ENCODE assay signal across 32 mouse cellular contexts in the genomic region with DNA sequence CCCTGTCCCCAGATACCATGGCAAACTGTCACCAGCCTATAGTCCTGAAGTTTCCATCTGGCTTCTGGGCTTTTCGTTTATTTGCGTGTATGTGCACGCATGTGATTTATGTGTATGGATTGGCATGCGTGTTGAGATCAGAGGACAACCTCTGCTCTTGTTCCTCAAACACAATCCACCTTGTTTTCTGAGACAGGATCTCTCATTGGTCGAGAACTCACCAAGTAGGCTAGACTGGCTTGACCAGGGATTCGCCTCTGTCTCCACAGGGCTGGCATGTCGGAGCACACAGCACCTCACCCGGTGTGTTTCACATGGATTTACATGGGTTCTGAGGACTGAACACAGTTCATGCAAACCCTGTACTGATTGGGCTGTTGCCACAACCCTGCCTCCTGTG. TPM values are rescaled to one million over a fixed set of nuclear protein-coding genes. Genes with fewer than 3 reads are reported as not detected.
A peak's percentile ranks its signal among the peaks of the same experiment; 100 is the strongest.
DNase-seq lines count a peak whose midpoint lies in the region; ATAC-seq and TF ChIP-seq lines count a peak whose summit lies in the region.
"Had no signal": no experiment of that assay in that cellular context is flagged by ENCODE, and none has a peak within 500 bp of the region (broad histone marks: within the 10 kb centered on the region; RNA-seq: fewer than 3 reads in every experiment).

No protein-coding gene starts in this region.

- DNase-seq in embryonic facial prominence, embryonic 10.5 days (ENCODE audit: low spot score), result no peak
- peak; percentile 37 for DNase-seq in midbrain, embryonic 11.5 days (ENCODE audit: low spot score, missing footprints)
- no peak for DNase-seq in liver, embryonic 14.5 days (ENCODE audit: low read depth in 3 of 3, low spot score in 3 of 3)
- no peak for DNase-seq in lung, postnatal 14 days
- no peak for DNase-seq in cerebellum, postnatal 4 days (ENCODE audit: low spot score in 2 of 2)
- DNase-seq: adrenal gland, postnatal 36 days; cerebellum, adult 2 months; cerebellum, postnatal 25 days; gastrocnemius, postnatal 10 days; heart, postnatal 36 days; kidney, adult 9 months; kidney, postnatal 10 days; layer of hippocampus, adult 9-11 months; lung, postnatal 36 days; right cerebral cortex, postnatal 25 days had no signal

- peaks cover 9% of the 10 kb centered on the region for H3K4me1 ChIP-seq in embryonic facial prominence, embryonic 15.5 days
- peaks cover 17% of the 10 kb centered on the region for H3K4me1 ChIP-seq in embryonic facial prominence, embryonic 10.5 days
- peaks cover 15% of the 10 kb centered on the region for H3K4me1 ChIP-seq in midbrain, embryonic 11.5 days (ENCODE audit: control insufficient read depth, insufficient read depth, low read length)
- peaks cover 14% of the 10 kb centered on the region for H3K4me1 ChIP-seq in midbrain, embryonic 15.5 days
- peaks cover 54 to 59% of the 10 kb centered on the region in 2 experiments for H3K4me1 ChIP-seq in liver, embryonic 14.5 days (replicated peaks; ENCODE audit: control insufficient read depth in 2 of 2, insufficient read depth in 2 of 2, low read length in 1 of 2)
- H3K4me1 ChIP-seq in stomach, embryonic 16.5 days (ENCODE audit: control insufficient read depth, insufficient read depth, low read length), result peaks cover 9% of the 10 kb centered on the region

- peaks cover 24% of the 10 kb centered on the region for H3K27me3 ChIP-seq in embryonic facial prominence, embryonic 15.5 days
- peaks cover 35% of the 10 kb centered on the region for H3K27me3 ChIP-seq in embryonic facial prominence, embryonic 10.5 days (replicated peaks; ENCODE audit: low read depth, poor library complexity, severe bottlenecking)
- peaks cover 20% of the 10 kb centered on the region for H3K27me3 ChIP-seq in midbrain, embryonic 11.5 days (ENCODE audit: control insufficient read depth, insufficient read depth, low read length)
- H3K27me3 ChIP-seq in midbrain, embryonic 15.5 days (replicated peaks), result peaks cover 23% of the 10 kb centered on the region
- peaks cover 6% of the 10 kb centered on the region for H3K27me3 ChIP-seq in liver, embryonic 14.5 days (ENCODE audit: control insufficient read depth, insufficient read depth, low read length)
- peaks cover 8% of the 10 kb centered on the region; the same call in 1 of the 2 replicates for H3K27me3 ChIP-seq in stomach, embryonic 16.5 days (ENCODE audit: control insufficient read depth, insufficient read depth, low read length)

- no peak for TF ChIP-seq EP300 in liver, embryonic 14.5 days (IDR thresholded peaks at IDR 0.05; ENCODE audit: low read depth)

- no peak overlapping the region for H3K9ac ChIP-seq in embryonic facial prominence, embryonic 15.5 days
- no peak overlapping the region for H3K9ac ChIP-seq in midbrain, embryonic 11.5 days (ENCODE audit: low read length)
- no peak overlapping the region for H3K9ac ChIP-seq in midbrain, embryonic 15.5 days
- H3K9ac ChIP-seq in liver, embryonic 14.5 days (replicated peaks), result peak overlapping the region; percentile 74
- no peak overlapping the region for H3K9ac ChIP-seq in stomach, embryonic 16.5 days (ENCODE audit: low read length)
- H3K9ac ChIP-seq: embryonic facial prominence, embryonic 12.5 days; forebrain, embryonic 13.5 days; hindbrain, embryonic 13.5 days; limb, embryonic 15.5 days; lung, embryonic 15.5 days; midbrain, embryonic 13.5 days had no signal

- H3K9me3 ChIP-seq in embryonic facial prominence, embryonic 15.5 days (replicated peaks), result no peaks in the 10 kb centered on the region
- no peaks in the 10 kb centered on the region for H3K9me3 ChIP-seq in embryonic facial prominence, embryonic 10.5 days
- no peaks in the 10 kb centered on the region for H3K9me3 ChIP-seq in midbrain, embryonic 11.5 days (ENCODE audit: control insufficient read depth, low read length)
- no peaks in the 10 kb centered on the region for H3K9me3 ChIP-seq in midbrain, embryonic 15.5 days
- H3K9me3 ChIP-seq in liver, embryonic 14.5 days (ENCODE audit: control insufficient read depth, low read length), result no peaks in the 10 kb centered on the region
- H3K9me3 ChIP-seq in stomach, embryonic 16.5 days (replicated peaks; ENCODE audit: control insufficient read depth, low read length), result no peaks in the 10 kb centered on the region
- H3K9me3 ChIP-seq: embryonic facial prominence, embryonic 12.5 days; forebrain, embryonic 13.5 days; hindbrain, embryonic 13.5 days; limb, embryonic 10.5 days; limb, embryonic 15.5 days; lung, embryonic 15.5 days; megakaryocyte, embryonic 14.5 days; midbrain, embryonic 13.5 days had no signal

- no peak overlapping the region for H3K4me3 ChIP-seq in embryonic facial prominence, embryonic 15.5 days (replicated peaks)
- no peak overlapping the region for H3K4me3 ChIP-seq in embryonic facial prominence, embryonic 10.5 days
- H3K4me3 ChIP-seq in midbrain, embryonic 11.5 days (ENCODE audit: low read depth, low read length), result no peak overlapping the region
- H3K4me3 ChIP-seq in midbrain, embryonic 15.5 days, result no peak overlapping the region
- no peak overlapping the region for H3K4me3 ChIP-seq in liver, embryonic 14.5 days (ENCODE audit: insufficient read depth in 1 of 2, low read depth in 2 of 2, low read length in 2 of 2)
- no peak overlapping the region for H3K4me3 ChIP-seq in stomach, embryonic 16.5 days (replicated peaks; ENCODE audit: low read length)
- H3K4me3 ChIP-seq: embryonic facial prominence, embryonic 12.5 days; forebrain, embryonic 13.5 days; hindbrain, embryonic 13.5 days; limb, embryonic 10.5 days; limb, embryonic 15.5 days; lung, embryonic 15.5 days; megakaryocyte, embryonic 14.5 days; midbrain, embryonic 13.5 days had no signal

- 77% methylated on average over 8 of the region's 8 CpGs for WGBS in embryonic facial prominence, embryonic 15.5 days
- WGBS in embryonic facial prominence, embryonic 10.5 days, result 88% methylated on average over 8 of the region's 8 CpGs
- 89% methylated on average over 8 of the region's 8 CpGs for WGBS in midbrain, embryonic 11.5 days
- WGBS in midbrain, embryonic 15.5 days, result 91% methylated on average over 8 of the region's 8 CpGs
- WGBS in liver, embryonic 14.5 days (ENCODE audit: insufficient replicate concordance), result 84% methylated on average over 8 of the region's 8 CpGs
- WGBS in stomach, embryonic 16.5 days, result 81% methylated on average over 8 of the region's 8 CpGs

- H3K27ac ChIP-seq in embryonic facial prominence, embryonic 15.5 days (replicated peaks), result peak overlapping the region; percentile 11; the same call in 1 of the 2 replicates
- no peak overlapping the region for H3K27ac ChIP-seq in embryonic facial prominence, embryonic 10.5 days (replicated peaks)
- H3K27ac ChIP-seq in midbrain, embryonic 11.5 days (ENCODE audit: low read depth, low read length), result no peak overlapping the region
- H3K27ac ChIP-seq in midbrain, embryonic 15.5 days, result no peak overlapping the region
- H3K27ac ChIP-seq in liver, embryonic 14.5 days, result peak overlapping the region; percentile 97
- peak overlapping the region; percentile 41; the same call in 1 of the 2 replicates for H3K27ac ChIP-seq in stomach, embryonic 16.5 days (ENCODE audit: low read length)
- H3K27ac ChIP-seq: embryonic facial prominence, embryonic 12.5 days; forebrain, embryonic 13.5 days; hindbrain, embryonic 13.5 days; limb, embryonic 15.5 days; lung, embryonic 15.5 days; midbrain, embryonic 13.5 days had no signal

- TF ChIP-seq CTCF in liver, embryonic 14.5 days (IDR thresholded peaks at IDR 0.05; ENCODE audit: low read depth), result no peak

- no peaks in the 10 kb centered on the region for H3K36me3 ChIP-seq in embryonic facial prominence, embryonic 15.5 days
- H3K36me3 ChIP-seq in embryonic facial prominence, embryonic 10.5 days (replicated peaks), result peaks cover 14% of the 10 kb centered on the region
- H3K36me3 ChIP-seq in midbrain, embryonic 11.5 days (ENCODE audit: control insufficient read depth, insufficient read depth, low read length), result no peaks in the 10 kb centered on the region
- H3K36me3 ChIP-seq in midbrain, embryonic 15.5 days (replicated peaks), result no peaks in the 10 kb centered on the region
- peaks cover 15% of the 10 kb centered on the region for H3K36me3 ChIP-seq in liver, embryonic 14.5 days (replicated peaks; ENCODE audit: control insufficient read depth, insufficient read depth, low read depth)
- no peaks in the 10 kb centered on the region; the same call in 1 of the 2 replicates for H3K36me3 ChIP-seq in stomach, embryonic 16.5 days (ENCODE audit: control insufficient read depth, insufficient read depth, low read length)
- H3K36me3 ChIP-seq: embryonic facial prominence, embryonic 12.5 days; hindbrain, embryonic 13.5 days; limb, embryonic 10.5 days had no signal

- H3K4me2 ChIP-seq in embryonic facial prominence, embryonic 15.5 days (replicated peaks), result no peak overlapping the region
- no peak overlapping the region for H3K4me2 ChIP-seq in midbrain, embryonic 11.5 days
- no peak overlapping the region for H3K4me2 ChIP-seq in midbrain, embryonic 15.5 days
- peak overlapping the region; percentile 69 for H3K4me2 ChIP-seq in liver, embryonic 14.5 days (ENCODE audit: low read depth)
- no peak overlapping the region for H3K4me2 ChIP-seq in stomach, embryonic 16.5 days (ENCODE audit: low read depth, low read length)
- H3K4me2 ChIP-seq: embryonic facial prominence, embryonic 12.5 days; forebrain, embryonic 13.5 days; heart, embryonic 11.5 days; hindbrain, embryonic 13.5 days; limb, embryonic 15.5 days; lung, embryonic 15.5 days; midbrain, embryonic 13.5 days had no signal

- no peak for ATAC-seq in embryonic facial prominence, embryonic 15.5 days (ENCODE audit: insufficient number of reproducible peaks, low FRiP score, low TSS enrichment, low read depth)
- ATAC-seq in midbrain, embryonic 11.5 days (ENCODE audit: low FRiP score), result no peak
- ATAC-seq in midbrain, embryonic 15.5 days (replicated peaks), result no peak
- no peak for ATAC-seq in liver, embryonic 14.5 days (ENCODE audit: insufficient read depth)
- ATAC-seq in stomach, embryonic 16.5 days (ENCODE audit: insufficient read depth, low FRiP score), result no peak
- ATAC-seq: forebrain, embryonic 13.5 days; intestine, postnatal 0 days; midbrain, embryonic 13.5 days had no signal

RNA-seq across cellular contexts. Expression of a gene that starts 7.9 kb away (rescaled TPM):
- polyA plus RNA-seq in embryonic facial prominence, embryonic 15.5 days (2015; fragmentation: Nextera tagmentation; extraction: Ambion mirVana), result 2.8 and 4.1 TPM in 2 replicates
- polyA plus RNA-seq in embryonic facial prominence, embryonic 10.5 days (2016; fragmentation: Nextera tagmentation; extraction: Ambion mirVana), result 0.98 and 1.1 TPM in 2 replicates
- polyA plus RNA-seq in midbrain, embryonic 11.5 days (2014; fragmentation: Nextera tagmentation; extraction: Ambion mirVana), result 2.0 and 2.3 TPM in 2 replicates
- 4.3 and 5.3 TPM in 2 replicates for polyA plus RNA-seq in midbrain, embryonic 15.5 days (2015; fragmentation: Nextera tagmentation; extraction: Ambion mirVana)
- 90.7 and 101 TPM in 2 replicates for polyA plus RNA-seq in liver, embryonic 14.5 days (2012; rRNA removed)
- 6.0 and 6.8 TPM in 2 replicates for polyA plus RNA-seq in liver, embryonic 14.5 days (2014; fragmentation: Nextera tagmentation; extraction: Ambion mirVana)
- 6.8 TPM in 2 replicates for polyA plus RNA-seq in stomach, embryonic 16.5 days (2015; fragmentation: Nextera tagmentation; extraction: Ambion mirVana)

RNA-seq across cellular contexts. Expression of a gene that starts 8.4 kb away (rescaled TPM):
- polyA plus RNA-seq in embryonic facial prominence, embryonic 15.5 days (2015; fragmentation: Nextera tagmentation; extraction: Ambion mirVana), result 49.1 and 68.9 TPM in 2 replicates
- 10.4 and 12.7 TPM in 2 replicates for polyA plus RNA-seq in embryonic facial prominence, embryonic 10.5 days (2016; fragmentation: Nextera tagmentation; extraction: Ambion mirVana)
- 6.1 and 8.3 TPM in 2 replicates for polyA plus RNA-seq in midbrain, embryonic 11.5 days (2014; fragmentation: Nextera tagmentation; extraction: Ambion mirVana)
- 11.5 and 15.6 TPM in 2 replicates for polyA plus RNA-seq in midbrain, embryonic 15.5 days (2015; fragmentation: Nextera tagmentation; extraction: Ambion mirVana)
- 90.5 and 90.6 TPM in 2 replicates for polyA plus RNA-seq in liver, embryonic 14.5 days (2012; rRNA removed)
- 168 and 179 TPM in 2 replicates for polyA plus RNA-seq in liver, embryonic 14.5 days (2014; fragmentation: Nextera tagmentation; extraction: Ambion mirVana)
- polyA plus RNA-seq in stomach, embryonic 16.5 days (2015; fragmentation: Nextera tagmentation; extraction: Ambion mirVana), result 123 and 146 TPM in 2 replicates

RNA-seq across cellular contexts. Expression of a gene that starts 14.2 kb away (rescaled TPM):
- 59.0 and 62.5 TPM in 2 replicates for polyA plus RNA-seq in embryonic facial prominence, embryonic 15.5 days (2015; fragmentation: Nextera tagmentation; extraction: Ambion mirVana)
- polyA plus RNA-seq in embryonic facial prominence, embryonic 10.5 days (2016; fragmentation: Nextera tagmentation; extraction: Ambion mirVana), result 49.6 and 51.6 TPM in 2 replicates
- 59.1 and 60.5 TPM in 2 replicates for polyA plus RNA-seq in midbrain, embryonic 11.5 days (2014; fragmentation: Nextera tagmentation; extraction: Ambion mirVana)
- polyA plus RNA-seq in midbrain, embryonic 15.5 days (2015; fragmentation: Nextera tagmentation; extraction: Ambion mirVana), result 162 and 163 TPM in 2 replicates
- 7.1 and 8.7 TPM in 2 replicates for polyA plus RNA-seq in liver, embryonic 14.5 days (2012; rRNA removed)
- polyA plus RNA-seq in liver, embryonic 14.5 days (2014; fragmentation: Nextera tagmentation; extraction: Ambion mirVana), result 3.0 and 3.3 TPM in 2 replicates
- polyA plus RNA-seq in stomach, embryonic 16.5 days (2015; fragmentation: Nextera tagmentation; extraction: Ambion mirVana), result 28.1 and 32.0 TPM in 2 replicates

RNA-seq across cellular contexts. Expression of a gene that starts 18.4 kb away (rescaled TPM):
- 0.83 TPM in 1 of 2 replicates, not detected in the other for polyA plus RNA-seq in embryonic facial prominence, embryonic 15.5 days (2015; fragmentation: Nextera tagmentation; extraction: Ambion mirVana)
- polyA plus RNA-seq in embryonic facial prominence, embryonic 10.5 days (2016; fragmentation: Nextera tagmentation; extraction: Ambion mirVana), result not detected in 2 replicates
- not detected in 2 replicates for polyA plus RNA-seq in midbrain, embryonic 11.5 days (2014; fragmentation: Nextera tagmentation; extraction: Ambion mirVana)
- polyA plus RNA-seq in midbrain, embryonic 15.5 days (2015; fragmentation: Nextera tagmentation; extraction: Ambion mirVana), result not detected in 2 replicates
- 0.08 TPM in 1 of 2 replicates, not detected in the other for polyA plus RNA-seq in liver, embryonic 14.5 days (2012; rRNA removed)
- not detected in 2 replicates for polyA plus RNA-seq in liver, embryonic 14.5 days (2014; fragmentation: Nextera tagmentation; extraction: Ambion mirVana)
- polyA plus RNA-seq in stomach, embryonic 16.5 days (2015; fragmentation: Nextera tagmentation; extraction: Ambion mirVana), result not detected in 2 replicates
- polyA plus RNA-seq: C2C12; cerebellum, adult 2 months; embryonic facial prominence, embryonic 12.5 days; forebrain, embryonic 13.5 days; heart, embryonic 11.5 days; heart, embryonic 16.5 days; hindbrain, embryonic 13.5 days; intestine, postnatal 0 days; large intestine, adult 2 months; limb, embryonic 10.5 days; limb, embryonic 15.5 days; lung, embryonic 15.5 days; midbrain, embryonic 13.5 days; urinary bladder, adult 2 months had no signal

RNA-seq across cellular contexts. Expression of a gene that starts 54.3 kb away (rescaled TPM):
- polyA plus RNA-seq in embryonic facial prominence, embryonic 15.5 days (2015; fragmentation: Nextera tagmentation; extraction: Ambion mirVana), result 2.7 and 3.4 TPM in 2 replicates
- 0.24 and 0.37 TPM in 2 replicates for polyA plus RNA-seq in embryonic facial prominence, embryonic 10.5 days (2016; fragmentation: Nextera tagmentation; extraction: Ambion mirVana)
- polyA plus RNA-seq in midbrain, embryonic 11.5 days (2014; fragmentation: Nextera tagmentation; extraction: Ambion mirVana), result 0.07 and 0.34 TPM in 2 replicates
- 0.28 and 0.61 TPM in 2 replicates for polyA plus RNA-seq in midbrain, embryonic 15.5 days (2015; fragmentation: Nextera tagmentation; extraction: Ambion mirVana)
- 11.9 and 14.4 TPM in 2 replicates for polyA plus RNA-seq in liver, embryonic 14.5 days (2012; rRNA removed)
- polyA plus RNA-seq in liver, embryonic 14.5 days (2014; fragmentation: Nextera tagmentation; extraction: Ambion mirVana), result 9.8 and 10.7 TPM in 2 replicates
- 1.8 TPM in 2 replicates for polyA plus RNA-seq in stomach, embryonic 16.5 days (2015; fragmentation: Nextera tagmentation; extraction: Ambion mirVana)
- polyA plus RNA-seq: forebrain, embryonic 13.5 days had no signal

Comparison
In these comparisons a context has a peak if more than half of its experiments do, and no peak if none do; other contexts are left out.
1. H3K27ac ChIP-seq: peak in embryonic facial prominence, embryonic 15.5 days (single experiment), liver, embryonic 14.5 days (single experiment) and stomach, embryonic 16.5 days (single experiment); none in embryonic facial prominence, embryonic 10.5 days (single experiment), midbrain, embryonic 11.5 days (single experiment) and midbrain, embryonic 15.5 days (single experiment).